Mouse (Mus musculus): ENCODE data around the gene Prkcb. TPM values are rescaled to one million over a fixed set of nuclear protein-coding genes. Genes with fewer than 3 reads are reported as not detected.

Gene Prkcb
- polyA plus RNA-seq, 1 experiment, result 2.3 TPM

GRCm38 (mm10) chr7:122632946-122633345, 344.4 kb downstream of the Prkcb start:
- no peak for TF ChIP-seq POLR2A (IDR thresholded peaks at IDR 0.05; ENCODE audit: insufficient read depth, low read length)
- no peak for TF ChIP-seq EP300 (IDR thresholded peaks at IDR 0.05; ENCODE audit: insufficient read depth, low read depth, low read length)
- TF ChIP-seq CTCF (IDR thresholded peaks at IDR 0.05; ENCODE audit: low read depth, low read length), result no peak
- Histone ChIP-seq H3K9ac (ENCODE audit: low read depth, poor library complexity, severe bottlenecking) (no peak overlapping the region), H3K27me3 (ENCODE audit: control insufficient read depth, insufficient read depth, low read length, poor library complexity, severe bottlenecking) (no peaks in the 10 kb centered on the region), H3K4me3 (ENCODE audit: low read depth, low read length) (no peak overlapping the region), H3K9me3 (replicated peaks; ENCODE audit: control insufficient read depth, insufficient read depth, low read length, poor library complexity, severe bottlenecking) (no peaks in the 10 kb centered on the region), H3K27ac (ENCODE audit: insufficient read depth, low read length) (no peak overlapping the region), H3K36me3 (ENCODE audit: control insufficient read depth, insufficient read depth, low read length, poor library complexity, severe bottlenecking) (no peaks in the 10 kb centered on the region), H3K4me1 (ENCODE audit: control insufficient read depth, insufficient read depth, low read length) (no peaks in the 10 kb centered on the region)

- Histone ChIP-seq H3K27ac (ENCODE audit: insufficient read depth, low read length) (no peak overlapping the region), H3K4me1 (ENCODE audit: control insufficient read depth, insufficient read depth, low read length) (no peaks in the 10 kb centered on the region), H3K4me3 (ENCODE audit: low read depth, low read length) (no peak overlapping the region), H3K36me3 (ENCODE audit: control insufficient read depth, insufficient read depth, low read length, poor library complexity, severe bottlenecking) (no peaks in the 10 kb centered on the region), H3K9me3 (replicated peaks; ENCODE audit: control insufficient read depth, insufficient read depth, low read length, poor library complexity, severe bottlenecking) (no peaks in the 10 kb centered on the region), H3K9ac (ENCODE audit: low read depth, poor library complexity, severe bottlenecking) (no peak overlapping the region), H3K27me3 (ENCODE audit: control insufficient read depth, insufficient read depth, low read length, poor library complexity, severe bottlenecking) (no peaks in the 10 kb centered on the region)
- TF ChIP-seq EP300 (IDR thresholded peaks at IDR 0.05; ENCODE audit: insufficient read depth, low read depth, low read length), result no peak
- no peak for TF ChIP-seq CTCF (IDR thresholded peaks at IDR 0.05; ENCODE audit: low read depth, low read length)
- TF ChIP-seq POLR2A (IDR thresholded peaks at IDR 0.05; ENCODE audit: insufficient read depth, low read length), result no peak
Measured at GRCm38 (mm10) chr7:122633463-122633862, 344.9 kb downstream of the Prkcb start.

GRCm38 (mm10) chr7:122643676-122644075, 355.1 kb downstream of the Prkcb start:
- H3K9me3 ChIP-seq (replicated peaks; ENCODE audit: control insufficient read depth, insufficient read depth, low read length, poor library complexity, severe bottlenecking), result no peaks in the 10 kb centered on the region; the same call in 1 of the 2 replicates
- H3K27me3 ChIP-seq (ENCODE audit: control insufficient read depth, insufficient read depth, low read length, poor library complexity, severe bottlenecking), result no peaks in the 10 kb centered on the region; the same call in 1 of the 2 replicates
- no peak overlapping the region for H3K9ac ChIP-seq (ENCODE audit: low read depth, poor library complexity, severe bottlenecking)
- no peak overlapping the region for H3K4me3 ChIP-seq (ENCODE audit: low read depth, low read length)
- H3K36me3 ChIP-seq (ENCODE audit: control insufficient read depth, insufficient read depth, low read length, poor library complexity, severe bottlenecking), result no peaks in the 10 kb centered on the region
- TF ChIP-seq POLR2A (IDR thresholded peaks at IDR 0.05; ENCODE audit: insufficient read depth, low read length), result no peak
- TF ChIP-seq CTCF (IDR thresholded peaks at IDR 0.05; ENCODE audit: low read depth, low read length), result no peak
- no peak overlapping the region for H3K27ac ChIP-seq (ENCODE audit: insufficient read depth, low read length)
- H3K4me1 ChIP-seq (ENCODE audit: control insufficient read depth, insufficient read depth, low read length), result no peaks in the 10 kb centered on the region

- Histone ChIP-seq H3K36me3 (ENCODE audit: control insufficient read depth, insufficient read depth, low read length, poor library complexity, severe bottlenecking) (no peaks in the 10 kb centered on the region), H3K27me3 (ENCODE audit: control insufficient read depth, insufficient read depth, low read length, poor library complexity, severe bottlenecking) (no peaks in the 10 kb centered on the region), H3K4me1 (ENCODE audit: control insufficient read depth, insufficient read depth, low read length) (no peaks in the 10 kb centered on the region)
Measured at GRCm38 (mm10) chr7:122649306-122649705, 360.8 kb downstream of the Prkcb start.

GRCm38 (mm10) chr7:122652523-122652922, 364.0 kb downstream of the Prkcb start:
- TF ChIP-seq POLR2A (IDR thresholded peaks at IDR 0.05; ENCODE audit: insufficient read depth, low read length) (no peak), EP300 (IDR thresholded peaks at IDR 0.05; ENCODE audit: insufficient read depth, low read depth, low read length) (no peak), CTCF (IDR thresholded peaks at IDR 0.05; ENCODE audit: low read depth, low read length) (no peak)
- H3K4me1 ChIP-seq (ENCODE audit: control insufficient read depth, insufficient read depth, low read length), result no peaks in the 10 kb centered on the region
- H3K9me3 ChIP-seq (replicated peaks; ENCODE audit: control insufficient read depth, insufficient read depth, low read length, poor library complexity, severe bottlenecking), result no peaks in the 10 kb centered on the region
- H3K9ac ChIP-seq (ENCODE audit: low read depth, poor library complexity, severe bottlenecking), result no peak overlapping the region
- no peak overlapping the region for H3K27ac ChIP-seq (ENCODE audit: insufficient read depth, low read length)
- H3K4me3 ChIP-seq (ENCODE audit: low read depth, low read length), result no peak overlapping the region
- H3K27me3 ChIP-seq (ENCODE audit: control insufficient read depth, insufficient read depth, low read length, poor library complexity, severe bottlenecking), result no peaks in the 10 kb centered on the region
- H3K36me3 ChIP-seq (ENCODE audit: control insufficient read depth, insufficient read depth, low read length, poor library complexity, severe bottlenecking), result no peaks in the 10 kb centered on the region

More at GRCm38 (mm10) chr7:122649306-122649705, 360.8 kb downstream of the Prkcb start:
- H3K4me3 ChIP-seq (ENCODE audit: low read depth, low read length), result no peak overlapping the region
- H3K9ac ChIP-seq (ENCODE audit: low read depth, poor library complexity, severe bottlenecking), result no peak overlapping the region
- TF ChIP-seq EP300 (IDR thresholded peaks at IDR 0.05; ENCODE audit: insufficient read depth, low read depth, low read length), result no peak
- no peaks in the 10 kb centered on the region for H3K9me3 ChIP-seq (replicated peaks; ENCODE audit: control insufficient read depth, insufficient read depth, low read length, poor library complexity, severe bottlenecking)
- H3K27ac ChIP-seq (ENCODE audit: insufficient read depth, low read length), result no peak overlapping the region

GRCm38 (mm10) chr7:122656671-122657070, 368.1 kb downstream of the Prkcb start:
- H3K27ac ChIP-seq (ENCODE audit: insufficient read depth, low read length), result no peak overlapping the region
- no peaks in the 10 kb centered on the region for H3K27me3 ChIP-seq (ENCODE audit: control insufficient read depth, insufficient read depth, low read length, poor library complexity, severe bottlenecking)
- H3K9ac ChIP-seq (ENCODE audit: low read depth, poor library complexity, severe bottlenecking), result no peak overlapping the region
- H3K4me1 ChIP-seq (ENCODE audit: control insufficient read depth, insufficient read depth, low read length), result no peaks in the 10 kb centered on the region
- no peak overlapping the region for H3K4me3 ChIP-seq (ENCODE audit: low read depth, low read length)
- H3K36me3 ChIP-seq (ENCODE audit: control insufficient read depth, insufficient read depth, low read length, poor library complexity, severe bottlenecking), result no peaks in the 10 kb centered on the region
- no peaks in the 10 kb centered on the region for H3K9me3 ChIP-seq (replicated peaks; ENCODE audit: control insufficient read depth, insufficient read depth, low read length, poor library complexity, severe bottlenecking)
- TF ChIP-seq CTCF (IDR thresholded peaks at IDR 0.05; ENCODE audit: low read depth, low read length), result no peak
- TF ChIP-seq EP300 (IDR thresholded peaks at IDR 0.05; ENCODE audit: insufficient read depth, low read depth, low read length), result no peak
- TF ChIP-seq POLR2A (IDR thresholded peaks at IDR 0.05; ENCODE audit: insufficient read depth, low read length), result no peak
